Mouse (Mus musculus) liver, adult 2 months (tissue): ENCODE data around the gene Fbxw9.

Source experiments
- CTCF ChIP-seq: fragments of 200-500 bp; IDR thresholded peaks from 2 replicates; pipeline ENCODE4 v1.5.1; 2011; ENCODE audit warnings: low read depth, low read length, control low read depth
- POLR2A ChIP-seq: fragments of 200-500 bp; IDR thresholded peaks from 2 replicates; pipeline ENCODE4 v1.6.1; 2011; ENCODE audit warnings: low read length, control low read depth; ENCODE audit not compliant: insufficient read depth; ENCODE audit errors: extremely low read depth

DNA sequence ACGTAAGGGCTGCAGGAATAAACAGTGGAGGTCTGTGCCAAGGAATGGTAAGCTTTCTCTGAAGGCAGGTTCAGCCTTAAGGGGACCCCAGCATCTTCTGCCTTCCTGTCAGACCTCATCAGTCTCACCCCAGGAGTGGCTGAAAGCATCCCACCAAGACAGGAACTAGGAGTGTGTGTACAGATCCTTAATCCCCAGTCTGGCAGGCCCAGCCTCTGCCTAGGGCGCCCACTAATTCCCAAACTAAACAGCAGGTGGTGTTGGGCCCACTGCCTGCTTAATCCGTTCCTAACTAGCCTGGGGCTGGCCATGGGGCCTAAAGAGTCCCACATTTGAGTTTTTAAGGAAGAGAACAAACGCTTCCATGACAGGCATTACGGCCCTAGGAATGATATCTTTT, 42.6 kb upstream of the Fbxw9 start:
- TF ChIP-seq CTCF (no peak), POLR2A (no peak)
